Mouse (Mus musculus) kidney, adult 2 months (tissue): ENCODE data around the gene Polr2f. TPM values are rescaled to one million over a fixed set of nuclear protein-coding genes. Genes with fewer than 3 reads are reported as not detected.
A peak's percentile ranks its signal among the peaks of the same experiment; 100 is the strongest.

Experiments used
- DNase-seq: peaks from one replicate; pipeline ENCODE4 v3.0.0; 2021
- H3K27ac ChIP-seq: fragments of 200-500 bp; 2 replicates; pipeline ENCODE4 v1.5.1; 2012; ENCODE audit warnings: low read depth, low read length, control low read depth, inconsistent platforms; ENCODE audit not compliant: insufficient read depth
- H3K27me3 ChIP-seq: fragments of 200-500 bp; replicated peaks from 2 replicates; pipeline ENCODE4 v1.6.1; 2012; ENCODE audit warnings: mild to moderate bottlenecking, moderate library complexity, low read length, inconsistent platforms; ENCODE audit not compliant: control insufficient read depth, insufficient read depth
- H3K36me3 ChIP-seq: fragments of 200-500 bp; 2 replicates; pipeline ENCODE4 v1.6.1; 2012; ENCODE audit warnings: mild to moderate bottlenecking, moderate library complexity, low read length, inconsistent platforms; ENCODE audit not compliant: control insufficient read depth, insufficient read depth
- H3K4me1 ChIP-seq: fragments of 200-500 bp; 2 replicates; pipeline ENCODE4 v1.6.1; 2011; ENCODE audit warnings: low read length; ENCODE audit not compliant: control insufficient read depth, insufficient read depth
- H3K4me3 ChIP-seq: fragments of 200-500 bp; 2 replicates; pipeline ENCODE4 v1.5.1; 2011; ENCODE audit warnings: mild to moderate bottlenecking, low read depth, low read length, control low read depth; ENCODE audit not compliant: insufficient read depth
- CTCF ChIP-seq: fragments of 200-500 bp; conservative IDR thresholded peaks from 2 replicates; pipeline ENCODE4 v1.5.1; 2011; ENCODE audit warnings: low read depth, mild to moderate bottlenecking, control low read depth, low read length, moderate library complexity, mixed read lengths; ENCODE audit not compliant: insufficient read depth, insufficient read length
- POLR2A ChIP-seq: fragments of 200-500 bp; IDR thresholded peaks from one replicate; pipeline ENCODE4 v1.6.1; 2011; ENCODE audit warnings: low read depth, low read length, control low read depth
- WGBS: fragments of 180-500 bp; shearing (Covaris S2); methylation state at CpG from one replicate; pipeline ENCODE4 v1.1.7; 2018; 5-methylcytosine and 5-hydroxymethylcytosine counted together
- polyA plus RNA-seq: library from polyadenylated mRNA; depleted of rRNA; stranded (reverse); fragments of >200 nt; gene quantifications from 2 replicates; pipeline ENCODE4 v1.2.3, GENCODE M21; 2012

The Polr2f gene
- polyA plus RNA-seq, 1 experiment, result 74.9 TPM

DNA sequence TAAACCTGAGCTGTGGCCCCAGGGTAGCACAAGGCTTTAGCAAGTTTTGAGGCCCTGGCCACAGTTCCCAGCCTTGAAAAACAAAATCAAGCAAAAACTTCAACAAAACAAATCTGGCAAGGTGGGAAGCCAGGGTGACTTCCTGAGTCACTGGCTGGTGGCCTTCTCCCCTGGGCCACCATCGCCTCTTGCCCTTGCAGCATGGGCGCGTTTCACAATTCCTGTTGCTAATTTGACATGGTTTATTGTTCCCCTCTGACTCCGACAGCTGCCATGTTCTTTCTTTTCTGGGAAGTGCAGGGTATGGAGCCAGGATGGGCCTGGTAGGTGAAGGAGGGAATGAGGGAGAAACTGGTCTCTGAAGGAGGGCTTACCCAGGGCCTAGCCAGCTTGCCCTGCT lies 18.7 kb upstream of the Polr2f start:
- DNase-seq, result no peak
- WGBS, result 66% methylated on average over 4 of the region's 4 CpGs
- Histone ChIP-seq H3K27ac (no peak overlapping the region), H3K4me3 (no peak overlapping the region), H3K27me3 (no peaks in the 10 kb centered on the region), H3K36me3 (no peaks in the 10 kb centered on the region; the same call in 1 of the 2 replicates), H3K4me1 (no peaks in the 10 kb centered on the region)
- TF ChIP-seq POLR2A (no peak), CTCF (no peak)

DNA sequence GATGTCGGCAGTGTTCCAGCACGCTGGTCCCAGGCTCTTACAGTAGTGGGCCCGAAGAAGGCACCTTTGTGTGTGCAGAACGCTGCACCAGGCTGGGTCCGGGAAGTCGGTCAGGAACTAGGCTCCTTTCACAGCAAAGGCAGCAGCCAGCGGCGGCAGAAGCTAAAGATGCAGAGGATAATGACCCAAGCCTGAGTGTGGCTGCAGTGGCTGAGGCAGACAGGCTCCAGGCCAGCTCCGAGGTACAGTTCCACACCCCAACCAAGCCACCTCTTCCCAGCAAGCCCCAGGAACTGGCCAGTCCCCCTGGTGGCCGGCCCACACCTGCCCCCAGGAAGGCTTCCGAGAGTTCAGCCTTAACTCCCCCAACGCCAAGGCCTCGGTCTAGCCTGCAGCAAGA lies 18.3 kb upstream of the Polr2f start:
- TF ChIP-seq POLR2A (no peak), CTCF (no peak)
- no peaks in the 10 kb centered on the region; the same call in 1 of the 2 replicates for H3K36me3 ChIP-seq

GRCm38 (mm10) chr15:79123751-79124150 lies 17.1 kb upstream of the Polr2f start:
- Histone ChIP-seq H3K27ac (no peak overlapping the region), H3K4me1 (no peaks in the 10 kb centered on the region), H3K4me3 (no peak overlapping the region), H3K27me3 (no peaks in the 10 kb centered on the region), H3K36me3 (no peaks in the 10 kb centered on the region; the same call in 1 of the 2 replicates)
- WGBS, result 81% methylated on average over 6 of the region's 6 CpGs
- DNase-seq, result no peak
- TF ChIP-seq POLR2A (no peak), CTCF (no peak)

More for the DNA sequence above, 18.3 kb upstream of the Polr2f start:
- Histone ChIP-seq H3K27me3 (no peaks in the 10 kb centered on the region), H3K4me1 (no peaks in the 10 kb centered on the region), H3K4me3 (no peak overlapping the region), H3K27ac (no peak overlapping the region)
- 86% methylated on average over 13 of the region's 13 CpGs for WGBS
- DNase-seq, result no peak

DNA sequence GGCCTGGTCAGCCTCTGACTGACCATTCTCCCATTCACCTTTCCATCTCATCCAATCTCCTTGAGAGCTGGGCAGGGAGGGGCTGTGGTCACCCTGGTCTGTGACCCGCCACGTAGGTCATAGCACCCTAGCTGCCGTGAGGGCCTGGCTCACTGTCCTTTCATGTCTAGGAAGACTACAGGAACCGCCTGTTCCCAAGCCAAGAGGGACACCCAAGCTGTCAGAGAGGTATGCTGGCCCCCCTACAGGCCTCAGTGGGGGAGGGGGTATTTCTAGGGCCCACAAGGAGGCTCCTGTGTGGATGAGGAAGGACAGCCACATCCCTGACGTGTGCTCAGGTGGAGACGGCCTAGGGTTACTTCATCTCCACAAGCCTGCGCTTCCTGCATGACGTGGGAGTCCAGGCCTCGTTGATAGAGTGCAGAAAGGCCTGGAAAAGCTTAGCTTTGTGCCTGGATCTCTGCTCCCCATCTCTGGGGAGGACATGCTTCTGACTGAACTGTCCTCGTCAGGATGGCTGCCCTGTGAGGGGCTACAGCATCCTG lies 16.4 kb upstream of the Polr2f start:
- WGBS, result 79% methylated on average over 10 of the region's 10 CpGs
- TF ChIP-seq POLR2A, result no peak
- Histone ChIP-seq H3K27ac (no peak overlapping the region), H3K36me3 (no peaks in the 10 kb centered on the region; the same call in 1 of the 2 replicates), H3K4me1 (no peaks in the 10 kb centered on the region), H3K27me3 (no peaks in the 10 kb centered on the region), H3K4me3 (no peak overlapping the region)
- DNase-seq, result no peak

GRCm38 (mm10) chr15:79126217-79126932 lies 14.4 kb upstream of the Polr2f start:
- no peak overlapping the region for H3K27ac ChIP-seq
- no peaks in the 10 kb centered on the region; the same call in 1 of the 2 replicates for H3K36me3 ChIP-seq
- H3K4me3 ChIP-seq, result no peak overlapping the region
- H3K4me1 ChIP-seq, result peaks cover 10% of the 10 kb centered on the region
- no peaks in the 10 kb centered on the region for H3K27me3 ChIP-seq
- WGBS, result 72% methylated on average over 13 of the region's 13 CpGs
- DNase-seq, result peak; percentile 71
- TF ChIP-seq CTCF (peak; percentile 61), POLR2A (no peak)

GRCm38 (mm10) chr15:79127101-79127500 lies 13.7 kb upstream of the Polr2f start:
- no peaks in the 10 kb centered on the region for H3K27me3 ChIP-seq
- TF ChIP-seq POLR2A (no peak), CTCF (no peak)
- no peak overlapping the region for H3K4me3 ChIP-seq
- 95% methylated on average over 12 of the region's 12 CpGs for WGBS
- peaks cover 10% of the 10 kb centered on the region for H3K4me1 ChIP-seq
- DNase-seq, result no peak
- no peak overlapping the region for H3K27ac ChIP-seq
- no peaks in the 10 kb centered on the region; the same call in 1 of the 2 replicates for H3K36me3 ChIP-seq

DNA sequence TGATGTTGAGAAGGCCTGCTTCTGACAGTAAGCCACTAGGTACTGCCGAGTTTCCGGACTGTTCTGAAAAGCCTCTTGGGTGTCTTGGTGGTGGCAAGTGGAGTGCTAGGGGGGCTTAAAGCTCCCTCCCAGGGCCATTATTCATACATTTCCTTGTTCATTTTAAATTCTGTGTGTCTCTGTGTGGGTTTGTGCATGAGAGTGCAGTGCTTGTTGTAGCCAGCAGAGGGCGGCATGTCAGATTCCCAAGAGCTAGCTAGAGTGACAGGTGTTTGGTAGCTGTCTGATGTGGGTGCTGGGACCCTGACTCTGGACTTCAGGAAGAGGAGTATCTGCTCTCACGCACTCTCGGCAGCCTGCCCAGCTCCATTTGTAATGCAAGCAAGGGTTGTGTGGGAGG lies 12.6 kb upstream of the Polr2f start:
- Histone ChIP-seq H3K27me3 (no peaks in the 10 kb centered on the region), H3K4me3 (no peak overlapping the region), H3K36me3 (no peaks in the 10 kb centered on the region; the same call in 1 of the 2 replicates), H3K27ac (no peak overlapping the region), H3K4me1 (peaks cover 10% of the 10 kb centered on the region)
- DNase-seq, result no peak
- TF ChIP-seq POLR2A, result no peak
- TF ChIP-seq CTCF, result peak; percentile 46
- WGBS, result 98% methylated on average over 5 of the region's 5 CpGs
